In genomic region chr6:144753225-144753962, GRCm38 (mm10) we compare ENCODE assay signal across 12 mouse cellular contexts. TPM values are rescaled to one million over a fixed set of nuclear protein-coding genes. Genes with fewer than 3 reads are reported as not detected.
DNase-seq lines count a peak whose midpoint lies in the region; ATAC-seq and TF ChIP-seq lines count a peak whose summit lies in the region.
"Had no signal": no experiment of that assay in that cellular context is flagged by ENCODE, and none has a peak within 500 bp of the region (broad histone marks: within the 10 kb centered on the region; RNA-seq: fewer than 3 reads in every experiment).

No protein-coding gene starts in this region.

- no peak overlapping the region for H3K9ac ChIP-seq in forebrain, postnatal 0 days
- H3K9ac ChIP-seq in limb, embryonic 12.5 days (replicated peaks) = no peak overlapping the region
- H3K9ac ChIP-seq in hindbrain, postnatal 0 days (replicated peaks; ENCODE audit: low read length) = no peak overlapping the region
- H3K9ac ChIP-seq: kidney, embryonic 15.5 days had no signal

- no peaks in the 10 kb centered on the region; the same call in 1 of the 2 replicates for H3K4me1 ChIP-seq in forebrain, postnatal 0 days (ENCODE audit: insufficient read depth)
- peaks cover 58% of the 10 kb centered on the region for H3K4me1 ChIP-seq in forebrain, embryonic 10.5 days
- peaks cover 41% of the 10 kb centered on the region for H3K4me1 ChIP-seq in limb, embryonic 12.5 days (replicated peaks)
- peaks cover 35% of the 10 kb centered on the region for H3K4me1 ChIP-seq in midbrain, embryonic 10.5 days
- no peaks in the 10 kb centered on the region for H3K4me1 ChIP-seq in hindbrain, postnatal 0 days (ENCODE audit: insufficient read depth, low read length)

- no peaks in the 10 kb centered on the region for H3K27me3 ChIP-seq in forebrain, postnatal 0 days (ENCODE audit: insufficient read depth, low read length)
- H3K27me3 ChIP-seq in forebrain, embryonic 10.5 days (ENCODE audit: poor library complexity, severe bottlenecking) = 0 out of 2 replicates have a peak, but pooled peaks cover 4% of the 10 kb centered on the region
- no peaks in the 10 kb centered on the region for H3K27me3 ChIP-seq in limb, embryonic 12.5 days
- 0 out of 2 replicates have a peak, but pooled peaks cover 5% of the 10 kb centered on the region for H3K27me3 ChIP-seq in midbrain, embryonic 10.5 days (ENCODE audit: low read depth, poor library complexity, severe bottlenecking)
- no peaks in the 10 kb centered on the region for H3K27me3 ChIP-seq in hindbrain, postnatal 0 days (ENCODE audit: insufficient read depth, low read length)
- H3K27me3 ChIP-seq: kidney, embryonic 15.5 days had no signal

- H3K4me3 ChIP-seq in forebrain, postnatal 0 days (ENCODE audit: low read depth, low read length) = no peak overlapping the region
- no peak overlapping the region for H3K4me3 ChIP-seq in forebrain, embryonic 10.5 days
- H3K4me3 ChIP-seq in limb, embryonic 12.5 days (replicated peaks) = no peak overlapping the region
- no peak overlapping the region for H3K4me3 ChIP-seq in midbrain, embryonic 10.5 days
- H3K4me3 ChIP-seq in hindbrain, postnatal 0 days (ENCODE audit: low read length) = no peak overlapping the region
- H3K4me3 ChIP-seq: embryonic facial prominence, embryonic 10.5 days; hindbrain, embryonic 10.5 days; kidney, embryonic 15.5 days had no signal

- TF ChIP-seq CTCF in forebrain, postnatal 0 days (IDR thresholded peaks at IDR 0.05; ENCODE audit: low read depth) = no peak
- no peak for TF ChIP-seq CTCF in hindbrain, postnatal 0 days (IDR thresholded peaks at IDR 0.05; ENCODE audit: low read depth)

- no peaks in the 10 kb centered on the region for H3K9me3 ChIP-seq in forebrain, postnatal 0 days (ENCODE audit: low read length)
- peaks cover 3% of the 10 kb centered on the region; the same call in 1 of the 2 replicates for H3K9me3 ChIP-seq in forebrain, embryonic 10.5 days
- H3K9me3 ChIP-seq in limb, embryonic 12.5 days = no peaks in the 10 kb centered on the region
- no peaks in the 10 kb centered on the region for H3K9me3 ChIP-seq in midbrain, embryonic 10.5 days (replicated peaks)
- no peaks in the 10 kb centered on the region for H3K9me3 ChIP-seq in hindbrain, postnatal 0 days (ENCODE audit: low read length)
- H3K9me3 ChIP-seq: embryonic facial prominence, embryonic 10.5 days; hindbrain, embryonic 10.5 days; kidney, embryonic 15.5 days had no signal

- peak; percentile 78 for ATAC-seq in forebrain, postnatal 0 days
- no peak for ATAC-seq in limb, embryonic 12.5 days (ENCODE audit: insufficient number of reproducible peaks, insufficient read depth, low FRiP score, low TSS enrichment, low read depth)
- no peak for ATAC-seq in hindbrain, postnatal 0 days

- H3K27ac ChIP-seq in forebrain, postnatal 0 days (ENCODE audit: low read depth, low read length) = no peak overlapping the region
- no peak overlapping the region for H3K27ac ChIP-seq in forebrain, embryonic 10.5 days
- H3K27ac ChIP-seq in limb, embryonic 12.5 days = peak overlapping the region; percentile 36
- H3K27ac ChIP-seq in midbrain, embryonic 10.5 days (replicated peaks) = no peak overlapping the region; the same call in 1 of the 2 replicates
- H3K27ac ChIP-seq in hindbrain, postnatal 0 days = no peak overlapping the region
- H3K27ac ChIP-seq: embryonic facial prominence, embryonic 10.5 days; hindbrain, embryonic 10.5 days had no signal

- H3K36me3 ChIP-seq in forebrain, postnatal 0 days (ENCODE audit: insufficient read depth) = no peaks in the 10 kb centered on the region
- H3K36me3 ChIP-seq in forebrain, embryonic 10.5 days (replicated peaks) = no peaks in the 10 kb centered on the region
- no peaks in the 10 kb centered on the region for H3K36me3 ChIP-seq in limb, embryonic 12.5 days
- no peaks in the 10 kb centered on the region for H3K36me3 ChIP-seq in midbrain, embryonic 10.5 days
- H3K36me3 ChIP-seq in hindbrain, postnatal 0 days (ENCODE audit: insufficient read depth, low read length) = no peaks in the 10 kb centered on the region
- H3K36me3 ChIP-seq: embryonic facial prominence, embryonic 10.5 days; hindbrain, embryonic 10.5 days; kidney, embryonic 15.5 days had no signal

- WGBS in forebrain, postnatal 0 days = 55% methylated on average over 13 of the region's 13 CpGs
- WGBS in forebrain, embryonic 10.5 days = 82% methylated on average over 13 of the region's 13 CpGs
- 77% methylated on average over 13 of the region's 13 CpGs for WGBS in limb, embryonic 12.5 days
- WGBS in midbrain, embryonic 10.5 days = 79% methylated on average over 13 of the region's 13 CpGs
- 58% methylated on average over 13 of the region's 13 CpGs for WGBS in hindbrain, postnatal 0 days

- peak; percentile 60 for DNase-seq in forebrain, postnatal 0 days
- DNase-seq in forebrain, embryonic 10.5 days (ENCODE audit: extremely low spot score, low spot score) = no peak
- peak; percentile 9 for DNase-seq in left cerebral cortex, adult 11 months (ENCODE audit: low spot score)
- DNase-seq in left cerebral cortex, postnatal 4 days = no peak
- DNase-seq in brain, adult 2 months (ENCODE audit: low read depth, low spot score) = peak; percentile 70
- no peak for DNase-seq in midbrain, embryonic 10.5 days (ENCODE audit: low spot score)
- no peak for DNase-seq in hindbrain, postnatal 0 days (ENCODE audit: low spot score)
- DNase-seq: cerebellum, adult 9-10 months had no signal

- H3K4me2 ChIP-seq in forebrain, postnatal 0 days (ENCODE audit: low read depth) = no peak overlapping the region
- no peak overlapping the region for H3K4me2 ChIP-seq in limb, embryonic 12.5 days
- H3K4me2 ChIP-seq in hindbrain, postnatal 0 days (ENCODE audit: low read depth, low read length) = no peak overlapping the region
- H3K4me2 ChIP-seq: kidney, embryonic 15.5 days had no signal

- intact Hi-C loops in left cerebral cortex, postnatal 4 days (cut with DNase I) = no loop called here

RNA-seq across cellular contexts. Expression of gene Sox5, which starts 28.4 kb away (rescaled TPM):
- total RNA-seq in forebrain, postnatal 0 days (2014; rRNA removed) = 31.6 and 48.0 TPM in 2 replicates
- polyA plus RNA-seq in forebrain, postnatal 0 days (2015; fragmentation: Nextera tagmentation; extraction: Ambion mirVana) = 44.7 and 62.8 TPM in 2 replicates
- 66.2 and 67.3 TPM in 2 replicates for polyA plus RNA-seq in forebrain, embryonic 10.5 days (2016; fragmentation: Nextera tagmentation; extraction: Ambion mirVana)
- total RNA-seq in left cerebral cortex, postnatal 4 days (2021) = 100 to 1,000 TPM; 138 to 165 TPM
- 92.0 and 96.1 TPM in 2 replicates for polyA plus RNA-seq in limb, embryonic 12.5 days (2016; fragmentation: Nextera tagmentation; extraction: Ambion mirVana)
- polyA plus RNA-seq in midbrain, embryonic 10.5 days (2016; fragmentation: Nextera tagmentation; extraction: Ambion mirVana) = 28.2 and 37.2 TPM in 2 replicates
- total RNA-seq in hindbrain, postnatal 0 days (2014; rRNA removed) = 12.3 and 26.2 TPM in 2 replicates
- 32.9 and 35.1 TPM in 2 replicates for polyA plus RNA-seq in hindbrain, postnatal 0 days (2015; fragmentation: Nextera tagmentation; extraction: Ambion mirVana)

Comparison
In these comparisons a context has a peak if more than half of its experiments do, and no peak if none do; other contexts are left out.
1. DNase-seq: peak in forebrain, postnatal 0 days (single experiment), left cerebral cortex, adult 11 months (single experiment) and brain, adult 2 months (single experiment); none in forebrain, embryonic 10.5 days (single experiment), left cerebral cortex, postnatal 4 days (single experiment), midbrain, embryonic 10.5 days (single experiment) and hindbrain, postnatal 0 days (single experiment).